Mouse (Mus musculus) urinary bladder, postnatal 14 days (tissue): ENCODE measurements at regions not wholly inside any gene's neighbourhood (a gene's known extent, or its start where the extent isn't known, plus 50 kb on each side); places are given as distances from the start of the nearest gene placed in this dataset.

ENCODE experiments used
- DNase-seq: peaks from one replicate; pipeline ENCODE4 v3.0.0; 2021; ENCODE audit warnings: low spot score

GRCm38 (mm10) chr1:195312426-195312825, 135.9 kb upstream of the Cr2 start:
- DNase-seq: peak; percentile 17

- no peak for DNase-seq
Observed at GRCm38 (mm10) chr1:195285076-195285475, 108.6 kb upstream of the Cr2 start.

GRCm38 (mm10) chr1:195241496-195241895, 65.0 kb upstream of the Cr2 start:
- DNase-seq: peak; percentile 98

GRCm38 (mm10) chr1:195232658-195233057, 56.1 kb upstream of the Cr2 start:
- peak; percentile 38 for DNase-seq

- DNase-seq: no peak
Observed at GRCm38 (mm10) chr1:195227007-195227406, 50.5 kb upstream of the Cr2 start.
